ENCODE assay signal across 28 mouse cellular contexts in the genomic region with DNA sequence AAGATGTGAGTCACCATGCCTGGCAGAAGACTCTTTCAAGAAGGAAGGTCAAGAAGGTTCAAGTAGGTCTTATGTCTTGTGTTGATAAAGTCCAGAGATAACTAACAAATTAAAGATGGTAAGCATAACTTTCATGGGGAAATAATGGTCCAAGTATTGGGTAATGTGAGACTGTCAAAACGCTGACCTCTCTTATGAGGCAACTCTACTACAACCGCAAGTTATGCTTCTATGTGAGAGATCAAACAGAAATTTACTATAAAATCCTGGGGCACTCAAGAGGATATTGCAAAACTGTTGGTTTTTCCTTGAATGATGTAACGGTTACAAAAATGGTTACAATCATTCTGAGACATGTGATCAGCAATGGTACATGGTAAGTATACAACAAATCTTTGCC.
DNase-seq lines count a peak whose midpoint lies in the region; ATAC-seq and TF ChIP-seq lines count a peak whose summit lies in the region.
"Had no signal": no experiment of that assay in that cellular context is flagged by ENCODE, and none has a peak within 500 bp of the region (broad histone marks: within the 10 kb centered on the region; RNA-seq: fewer than 3 reads in every experiment).

No protein-coding gene starts in this region.

- no peak for TF ChIP-seq CTCF in liver, adult 2 months (IDR thresholded peaks at IDR 0.05; ENCODE audit: low read depth, low read length)

- no peak overlapping the region for H3K27ac ChIP-seq in liver, adult 2 months (replicated peaks; ENCODE audit: insufficient read depth, low read depth, low read length)
- H3K27ac ChIP-seq in liver, embryonic 12.5 days = no peak overlapping the region
- H3K27ac ChIP-seq in kidney, embryonic 16.5 days (ENCODE audit: low read length) = no peak overlapping the region
- H3K27ac ChIP-seq: embryonic facial prominence, embryonic 12.5 days; embryonic facial prominence, embryonic 15.5 days; forebrain, embryonic 12.5 days; forebrain, embryonic 15.5 days; heart, embryonic 15.5 days; hindbrain, embryonic 10.5 days; hindbrain, embryonic 13.5 days had no signal

- no peak overlapping the region for H3K4me3 ChIP-seq in liver, adult 2 months (ENCODE audit: insufficient read depth, low read depth, low read length)
- H3K4me3 ChIP-seq in liver, embryonic 12.5 days = no peak overlapping the region
- no peak overlapping the region for H3K4me3 ChIP-seq in kidney, embryonic 16.5 days (ENCODE audit: low read length)
- H3K4me3 ChIP-seq: embryonic facial prominence, embryonic 12.5 days; embryonic facial prominence, embryonic 15.5 days; forebrain, embryonic 12.5 days; forebrain, embryonic 15.5 days; heart, embryonic 12.5 days; heart, embryonic 15.5 days; hindbrain, embryonic 10.5 days; hindbrain, embryonic 13.5 days had no signal

- H3K4me2 ChIP-seq in liver, embryonic 12.5 days = no peak overlapping the region
- no peak overlapping the region for H3K4me2 ChIP-seq in kidney, embryonic 16.5 days (replicated peaks; ENCODE audit: low read depth, low read length)
- H3K4me2 ChIP-seq: embryonic facial prominence, embryonic 12.5 days; embryonic facial prominence, embryonic 15.5 days; forebrain, embryonic 12.5 days; forebrain, embryonic 15.5 days; heart, embryonic 12.5 days; heart, embryonic 15.5 days; hindbrain, embryonic 13.5 days had no signal

- TF ChIP-seq POLR2A in liver, adult 2 months (IDR thresholded peaks at IDR 0.05; ENCODE audit: extremely low read depth, insufficient read depth, low read length) = no peak

- H3K36me3 ChIP-seq in liver, adult 2 months (ENCODE audit: control insufficient read depth, insufficient read depth, low read length) = no peaks in the 10 kb centered on the region
- H3K36me3 ChIP-seq in liver, embryonic 12.5 days = no peaks in the 10 kb centered on the region
- H3K36me3 ChIP-seq in kidney, embryonic 16.5 days (ENCODE audit: insufficient read depth, low read length) = no peaks in the 10 kb centered on the region
- H3K36me3 ChIP-seq: embryonic facial prominence, embryonic 12.5 days; embryonic facial prominence, embryonic 15.5 days; forebrain, embryonic 12.5 days; forebrain, embryonic 15.5 days; G1E; heart, embryonic 12.5 days; heart, embryonic 15.5 days; hindbrain, embryonic 10.5 days; hindbrain, embryonic 13.5 days had no signal

- no peaks in the 10 kb centered on the region for H3K79me2 ChIP-seq in liver, adult 2 months (ENCODE audit: control insufficient read depth, insufficient read depth, low read length)

- peaks cover 2% of the 10 kb centered on the region; the same call in 1 of the 2 replicates for H3K4me1 ChIP-seq in liver, adult 2 months (ENCODE audit: control insufficient read depth, insufficient read depth, low read length)
- peaks cover 26% of the 10 kb centered on the region for H3K4me1 ChIP-seq in liver, embryonic 12.5 days
- H3K4me1 ChIP-seq in kidney, embryonic 16.5 days (ENCODE audit: insufficient read depth, low read length) = peaks cover 8% of the 10 kb centered on the region
- H3K4me1 ChIP-seq: embryonic facial prominence, embryonic 12.5 days; forebrain, embryonic 12.5 days had no signal

- no peak overlapping the region for H3K9ac ChIP-seq in liver, adult 2 months (ENCODE audit: low read depth, low read length)
- H3K9ac ChIP-seq in liver, embryonic 12.5 days = no peak overlapping the region
- H3K9ac ChIP-seq in kidney, embryonic 16.5 days (replicated peaks; ENCODE audit: low read length) = no peak overlapping the region
- H3K9ac ChIP-seq: embryonic facial prominence, embryonic 12.5 days; embryonic facial prominence, embryonic 15.5 days; forebrain, embryonic 12.5 days; forebrain, embryonic 15.5 days; heart, embryonic 12.5 days; heart, embryonic 15.5 days; hindbrain, embryonic 13.5 days had no signal

- no peaks in the 10 kb centered on the region for H3K9me3 ChIP-seq in liver, embryonic 12.5 days (replicated peaks)
- no peaks in the 10 kb centered on the region for H3K9me3 ChIP-seq in kidney, embryonic 16.5 days (ENCODE audit: low read length)
- H3K9me3 ChIP-seq: embryonic facial prominence, embryonic 12.5 days; embryonic facial prominence, embryonic 15.5 days; forebrain, embryonic 12.5 days; forebrain, embryonic 15.5 days; G1E; heart, embryonic 12.5 days; heart, embryonic 15.5 days; hindbrain, embryonic 10.5 days; hindbrain, embryonic 13.5 days had no signal

- no peak for ATAC-seq in liver, embryonic 12.5 days
- peak; percentile 92 for ATAC-seq in megakaryocyte, adult 5-6 weeks (ENCODE audit: poor library complexity, severe bottlenecking)
- no peak for ATAC-seq in kidney, embryonic 16.5 days (ENCODE audit: low FRiP score, low TSS enrichment)
- ATAC-seq: forebrain, embryonic 15.5 days; hindbrain, embryonic 16.5 days; Patski had no signal

- H3K27me3 ChIP-seq in liver, adult 2 months (ENCODE audit: control insufficient read depth, insufficient read depth, low read length) = no peaks in the 10 kb centered on the region
- H3K27me3 ChIP-seq in liver, embryonic 12.5 days (replicated peaks) = no peaks in the 10 kb centered on the region
- no peaks in the 10 kb centered on the region for H3K27me3 ChIP-seq in kidney, embryonic 16.5 days (ENCODE audit: insufficient read depth, low read length)
- H3K27me3 ChIP-seq: CH12.LX; embryonic facial prominence, embryonic 12.5 days; embryonic facial prominence, embryonic 15.5 days; forebrain, embryonic 12.5 days; forebrain, embryonic 15.5 days; heart, embryonic 12.5 days; heart, embryonic 15.5 days; hindbrain, embryonic 13.5 days; Patski had no signal

- 20% methylated on average over 3 of the region's 3 CpGs for WGBS in liver, adult 2 months
- WGBS in liver, embryonic 12.5 days (ENCODE audit: insufficient replicate concordance) = 85% methylated on average over 3 of the region's 3 CpGs
- 91% methylated on average over 3 of the region's 3 CpGs for WGBS in kidney, embryonic 16.5 days

- DNase-seq in liver, adult 2 months (ENCODE audit: extremely low read depth, low read depth, low spot score) = peak; percentile 70
- peak; percentile 85 for DNase-seq in 416B (ENCODE audit: low read depth)
- DNase-seq in testis, postnatal 14 days (ENCODE audit: low spot score) = no peak
- DNase-seq: adrenal gland, postnatal 10 days; adrenal gland, postnatal 36 days; B cell, adult 2 months; cerebellum, adult 18-20 months; cerebellum, adult 9-10 months; cerebellum, postnatal 14 days; gastrocnemius, postnatal 14 days; heart, adult 18-20 months; heart, postnatal 10 days; heart, postnatal 36 days had no signal
